Comparison of ENCODE assay signal across 14 mouse cellular contexts in the genomic region with DNA sequence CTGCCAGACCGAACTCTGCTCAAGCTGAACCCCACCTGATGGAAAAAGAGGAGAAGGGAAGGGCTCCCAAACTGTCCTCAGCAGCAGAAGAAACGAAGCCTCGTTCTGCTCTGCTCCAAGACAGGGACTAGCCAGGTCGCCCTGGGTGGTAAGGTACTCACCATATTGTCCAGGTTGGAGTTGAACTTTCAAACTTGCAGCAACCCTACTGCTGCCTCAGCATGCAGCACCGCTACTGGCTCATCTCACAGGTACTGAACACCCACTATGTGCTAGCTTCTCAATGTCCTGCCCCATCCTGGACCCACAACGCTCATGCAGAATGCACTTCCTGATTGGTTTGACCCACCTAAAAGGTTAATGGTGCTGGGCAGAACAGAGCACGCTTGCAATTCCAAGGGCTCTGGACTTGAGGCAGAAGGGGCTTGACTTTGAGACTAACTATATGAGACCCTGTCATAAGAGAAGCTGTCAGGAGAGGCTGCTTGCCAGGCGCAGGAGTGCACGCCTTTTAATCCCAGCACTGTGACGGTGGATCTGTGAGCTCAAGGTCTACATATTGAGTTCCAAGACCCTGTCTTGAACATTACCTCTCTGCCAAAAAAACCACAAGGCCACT. TPM values are rescaled to one million over a fixed set of nuclear protein-coding genes. Genes with fewer than 3 reads are reported as not detected.
"Had no signal": no experiment of that assay in that cellular context is flagged by ENCODE, and none has a peak within 500 bp of the region (broad histone marks: within the 10 kb centered on the region; RNA-seq: fewer than 3 reads in every experiment).

No protein-coding gene starts in this region.

- ATAC-seq: midbrain, embryonic 16.5 days had no signal

- DNase-seq: kidney, adult 2 months; kidney, postnatal 14 days; left cerebral cortex, postnatal 4 days; lung, embryonic 14.5 days; lung, postnatal 10 days; right cerebral cortex, adult 18-20 months; right cerebral cortex, postnatal 25 days; thymus, postnatal 36 days had no signal

- H3K27me3 ChIP-seq: kidney, embryonic 15.5 days; limb, embryonic 15.5 days; midbrain, embryonic 12.5 days; neural tube, embryonic 15.5 days had no signal

- H3K9me3 ChIP-seq: limb, embryonic 15.5 days; liver, embryonic 15.5 days; midbrain, embryonic 12.5 days; neural tube, embryonic 15.5 days had no signal

- H3K4me3 ChIP-seq: kidney, embryonic 15.5 days; limb, embryonic 15.5 days; liver, embryonic 15.5 days; midbrain, embryonic 12.5 days; neural tube, embryonic 15.5 days had no signal

- H3K9ac ChIP-seq: kidney, embryonic 15.5 days; limb, embryonic 15.5 days; liver, embryonic 15.5 days; lung, embryonic 14.5 days; midbrain, embryonic 12.5 days; neural tube, embryonic 15.5 days had no signal

- H3K27ac ChIP-seq: kidney, embryonic 15.5 days; limb, embryonic 15.5 days; liver, embryonic 15.5 days; midbrain, embryonic 12.5 days; neural tube, embryonic 15.5 days had no signal

- H3K4me2 ChIP-seq: limb, embryonic 15.5 days; midbrain, embryonic 12.5 days; neural tube, embryonic 15.5 days had no signal

RNA-seq across cellular contexts. Expression of gene Tnfsf14, which starts 51.4 kb away (rescaled TPM):
- polyA plus RNA-seq: midbrain, embryonic 16.5 days; neural tube, embryonic 15.5 days had no signal
